Comparison of ENCODE assay signal across 19 mouse cellular contexts in the genomic region with DNA sequence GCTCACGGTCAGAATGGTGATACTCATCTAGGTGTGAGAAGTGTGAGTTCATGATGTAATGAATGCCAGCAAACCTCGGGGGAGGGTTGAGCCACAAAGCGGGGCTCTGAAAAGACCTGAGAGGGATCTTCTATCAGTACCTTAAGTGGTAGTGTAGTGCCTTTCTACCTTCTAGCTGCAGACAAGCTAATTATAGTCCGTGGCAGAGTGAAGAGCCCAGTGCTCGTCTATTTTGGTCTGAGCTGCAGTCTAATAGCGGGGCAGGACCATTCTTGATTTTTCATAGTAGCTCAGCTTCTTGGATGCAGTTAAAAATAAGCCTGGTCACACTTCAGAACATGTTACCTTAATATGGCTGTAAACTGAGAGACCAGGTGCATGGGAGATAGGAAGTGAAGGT.
A peak's percentile ranks its signal among the peaks of the same experiment; 100 is the strongest.
DNase-seq lines count a peak whose midpoint lies in the region; ATAC-seq and TF ChIP-seq lines count a peak whose summit lies in the region.
"Had no signal": no experiment of that assay in that cellular context is flagged by ENCODE, and none has a peak within 500 bp of the region (broad histone marks: within the 10 kb centered on the region; RNA-seq: fewer than 3 reads in every experiment).

No protein-coding gene starts in this region.

- no peak for TF ChIP-seq CTCF in heart, adult 2 months (IDR thresholded peaks at IDR 0.05)
- TF ChIP-seq CTCF in lung, postnatal 0 days (IDR thresholded peaks at IDR 0.05): no peak

- ATAC-seq in midbrain, embryonic 15.5 days (replicated peaks): no peak
- ATAC-seq in midbrain, embryonic 11.5 days (ENCODE audit: low FRiP score): no peak
- ATAC-seq in heart, embryonic 14.5 days (ENCODE audit: insufficient number of reproducible peaks, insufficient read depth, low FRiP score, low read depth): peak; percentile 49
- ATAC-seq in lung, postnatal 0 days: no peak
- ATAC-seq in forebrain, embryonic 15.5 days (replicated peaks): no peak
- ATAC-seq: activated CD4-positive, CD25-positive, alpha-beta regulatory T cell, adult 4 months; intestine, postnatal 0 days had no signal

- H3K9me3 ChIP-seq in midbrain, embryonic 15.5 days: no peaks in the 10 kb centered on the region
- no peaks in the 10 kb centered on the region for H3K9me3 ChIP-seq in midbrain, embryonic 11.5 days (ENCODE audit: control insufficient read depth, low read length)
- no peaks in the 10 kb centered on the region for H3K9me3 ChIP-seq in heart, embryonic 14.5 days (ENCODE audit: control insufficient read depth, low read length)
- H3K9me3 ChIP-seq in lung, postnatal 0 days (ENCODE audit: low read length): no peaks in the 10 kb centered on the region
- H3K9me3 ChIP-seq in forebrain, embryonic 15.5 days: no peaks in the 10 kb centered on the region
- H3K9me3 ChIP-seq: forebrain, embryonic 12.5 days; neural tube, embryonic 13.5 days had no signal

- DNase-seq in heart, adult 2 months: peak in 1 of 2 experiments; percentile 41
- DNase-seq in heart, adult 8-10 months (ENCODE audit: low spot score): no peak
- DNase-seq in midbrain, embryonic 11.5 days (ENCODE audit: low spot score, missing footprints): no peak
- DNase-seq in lung, postnatal 0 days (ENCODE audit: low spot score): no peak
- DNase-seq: adrenal gland, adult 8-10 months; cerebellum, adult 18-20 months; kidney, postnatal 25 days; retina, postnatal 1 day; right cerebral cortex, postnatal 25 days had no signal

- 0 out of 2 replicates have a peak, but pooled peaks have one; percentile 17 for TF ChIP-seq EP300 in heart, adult 2 months (IDR thresholded peaks at IDR 0.05; ENCODE audit: insufficient read depth, low read depth, low read length)
- no peak for TF ChIP-seq EP300 in lung, postnatal 0 days (IDR thresholded peaks at IDR 0.05)

- H3K9ac ChIP-seq in heart, adult 2 months (ENCODE audit: low read depth, low read length): peak overlapping the region; percentile 26; the same call in 1 of the 2 replicates
- H3K9ac ChIP-seq in midbrain, embryonic 15.5 days: no peak overlapping the region
- no peak overlapping the region for H3K9ac ChIP-seq in midbrain, embryonic 11.5 days (ENCODE audit: low read length)
- 0 out of 2 replicates have a peak overlapping the region, but pooled peaks have one; percentile 9 for H3K9ac ChIP-seq in heart, embryonic 14.5 days (ENCODE audit: low read length)
- H3K9ac ChIP-seq in lung, postnatal 0 days (replicated peaks; ENCODE audit: low read depth): no peak overlapping the region
- H3K9ac ChIP-seq in forebrain, embryonic 15.5 days (replicated peaks): no peak overlapping the region
- H3K9ac ChIP-seq: forebrain, embryonic 12.5 days; neural tube, embryonic 13.5 days had no signal

- TF ChIP-seq POLR2A in heart, adult 2 months (IDR thresholded peaks at IDR 0.05; ENCODE audit: insufficient read depth, low read depth, low read length): no peak

- H3K27ac ChIP-seq in heart, adult 2 months: peak overlapping the region; percentile 78
- peak overlapping the region; percentile 40 for H3K27ac ChIP-seq in midbrain, embryonic 15.5 days
- no peak overlapping the region for H3K27ac ChIP-seq in midbrain, embryonic 11.5 days (ENCODE audit: low read depth, low read length)
- H3K27ac ChIP-seq in heart, embryonic 14.5 days (replicated peaks in 1 of 2; ENCODE audit: control insufficient read depth in 1 of 2, insufficient read depth in 1 of 2, low read depth in 2 of 2, low read length in 2 of 2): peak overlapping the region; percentile 91 to 94
- H3K27ac ChIP-seq in lung, postnatal 0 days (ENCODE audit: low read length): no peak overlapping the region
- H3K27ac ChIP-seq in forebrain, embryonic 15.5 days (replicated peaks): no peak overlapping the region
- H3K27ac ChIP-seq: forebrain, embryonic 12.5 days; layer of hippocampus, adult 2 months; macrophage; neural tube, embryonic 13.5 days had no signal

- H3K4me2 ChIP-seq in midbrain, embryonic 15.5 days: no peak overlapping the region
- no peak overlapping the region for H3K4me2 ChIP-seq in midbrain, embryonic 11.5 days
- H3K4me2 ChIP-seq in heart, embryonic 14.5 days (ENCODE audit: low read length): peak overlapping the region; percentile 53
- H3K4me2 ChIP-seq in lung, postnatal 0 days (replicated peaks; ENCODE audit: low read depth, low read length): no peak overlapping the region
- no peak overlapping the region for H3K4me2 ChIP-seq in forebrain, embryonic 15.5 days (replicated peaks)
- H3K4me2 ChIP-seq: forebrain, embryonic 12.5 days; neural tube, embryonic 13.5 days had no signal

- peaks cover 4% of the 10 kb centered on the region for H3K4me1 ChIP-seq in heart, adult 2 months (ENCODE audit: control insufficient read depth, insufficient read depth, low read length)
- H3K4me1 ChIP-seq in midbrain, embryonic 15.5 days: peaks cover 13% of the 10 kb centered on the region
- peaks cover 2% of the 10 kb centered on the region; the same call in 1 of the 2 replicates for H3K4me1 ChIP-seq in midbrain, embryonic 11.5 days (ENCODE audit: control insufficient read depth, insufficient read depth, low read length)
- H3K4me1 ChIP-seq in heart, embryonic 14.5 days (ENCODE audit: control insufficient read depth in 2 of 2, insufficient read depth in 2 of 2, low read length in 2 of 2): peaks cover 42 to 60% of the 10 kb centered on the region in 2 experiments
- peaks cover 4% of the 10 kb centered on the region; the same call in 1 of the 2 replicates for H3K4me1 ChIP-seq in lung, postnatal 0 days (ENCODE audit: insufficient read depth, low read depth, low read length)
- peaks cover 13% of the 10 kb centered on the region for H3K4me1 ChIP-seq in forebrain, embryonic 15.5 days

- intact Hi-C loops in heart, adult 2 months (cut with DNase I): no loop called here

- peaks cover 4% of the 10 kb centered on the region; the same call in 1 of the 2 replicates for H3K36me3 ChIP-seq in heart, adult 2 months (ENCODE audit: control insufficient read depth, insufficient read depth, low read length)
- no peaks in the 10 kb centered on the region for H3K36me3 ChIP-seq in midbrain, embryonic 15.5 days (replicated peaks)
- no peaks in the 10 kb centered on the region for H3K36me3 ChIP-seq in midbrain, embryonic 11.5 days (ENCODE audit: control insufficient read depth, insufficient read depth, low read length)
- H3K36me3 ChIP-seq in heart, embryonic 14.5 days (ENCODE audit: control insufficient read depth, insufficient read depth, low read length): peaks cover 41% of the 10 kb centered on the region
- no peaks in the 10 kb centered on the region for H3K36me3 ChIP-seq in lung, postnatal 0 days (ENCODE audit: insufficient read depth, low read length)
- H3K36me3 ChIP-seq in forebrain, embryonic 15.5 days: no peaks in the 10 kb centered on the region
- H3K36me3 ChIP-seq: forebrain, embryonic 12.5 days; neural tube, embryonic 13.5 days had no signal

- no peak overlapping the region for H3K4me3 ChIP-seq in heart, adult 2 months
- H3K4me3 ChIP-seq in midbrain, embryonic 15.5 days: no peak overlapping the region
- no peak overlapping the region for H3K4me3 ChIP-seq in midbrain, embryonic 11.5 days (ENCODE audit: low read depth, low read length)
- no peak overlapping the region for H3K4me3 ChIP-seq in heart, embryonic 14.5 days (ENCODE audit: control insufficient read depth in 1 of 2, insufficient read depth in 1 of 2, low read depth in 1 of 2, low read length in 2 of 2)
- no peak overlapping the region for H3K4me3 ChIP-seq in lung, postnatal 0 days (ENCODE audit: low read depth, low read length)
- H3K4me3 ChIP-seq in forebrain, embryonic 15.5 days: no peak overlapping the region
- H3K4me3 ChIP-seq: forebrain, embryonic 12.5 days; layer of hippocampus, adult 2 months; myocyte; neural tube, embryonic 13.5 days had no signal

- 55% methylated on average over 6 of the region's 6 CpGs for WGBS in heart, adult 2 months
- 69% methylated on average over 6 of the region's 6 CpGs for WGBS in midbrain, embryonic 15.5 days
- WGBS in midbrain, embryonic 11.5 days: 93% methylated on average over 6 of the region's 6 CpGs
- 32% methylated on average over 6 of the region's 6 CpGs for WGBS in heart, embryonic 14.5 days
- 71% methylated on average over 6 of the region's 6 CpGs for WGBS in lung, postnatal 0 days
- 77% methylated on average over 6 of the region's 6 CpGs for WGBS in forebrain, embryonic 15.5 days

- H3K79me2 ChIP-seq in heart, adult 2 months (replicated peaks; ENCODE audit: control insufficient read depth, insufficient read depth, low read length): no peaks in the 10 kb centered on the region

- H3K27me3 ChIP-seq in heart, adult 2 months (ENCODE audit: control insufficient read depth, insufficient read depth, low read length): no peaks in the 10 kb centered on the region
- no peaks in the 10 kb centered on the region for H3K27me3 ChIP-seq in midbrain, embryonic 15.5 days (replicated peaks)
- no peaks in the 10 kb centered on the region for H3K27me3 ChIP-seq in midbrain, embryonic 11.5 days (ENCODE audit: control insufficient read depth, insufficient read depth, low read length)
- H3K27me3 ChIP-seq in heart, embryonic 14.5 days (ENCODE audit: control insufficient read depth, insufficient read depth, low read length): no peaks in the 10 kb centered on the region
- no peaks in the 10 kb centered on the region for H3K27me3 ChIP-seq in lung, postnatal 0 days (replicated peaks; ENCODE audit: insufficient read depth, low read length)
- no peaks in the 10 kb centered on the region for H3K27me3 ChIP-seq in forebrain, embryonic 15.5 days
- H3K27me3 ChIP-seq: forebrain, embryonic 12.5 days; neural tube, embryonic 13.5 days had no signal

Comparison
In these comparisons a context has a peak if more than half of its experiments do, and no peak if none do; other contexts are left out.
1. H3K27ac ChIP-seq: peak in heart, adult 2 months (single experiment), midbrain, embryonic 15.5 days (single experiment) and heart, embryonic 14.5 days (2 of 2); none in midbrain, embryonic 11.5 days (single experiment), lung, postnatal 0 days (single experiment) and forebrain, embryonic 15.5 days (single experiment).
2. H3K9ac ChIP-seq: peak in heart, adult 2 months (single experiment) and heart, embryonic 14.5 days (single experiment); none in midbrain, embryonic 15.5 days (single experiment), midbrain, embryonic 11.5 days (single experiment), lung, postnatal 0 days (single experiment) and forebrain, embryonic 15.5 days (single experiment).